Mouse (Mus musculus) thymus, adult 18-20 months (tissue): ENCODE results near the gene Golm1.

Source experiments
- DNase-seq, 2 experiments: peaks; one replicate each; pipeline ENCODE4 v3.0.0; 2022; ENCODE audit warnings: mixed read lengths in 2 of 2

Gene Golm1

GRCm38 (mm10) chr13:59584947-59585647 is 90.5 kb downstream of the Golm1 start, which contains the start of the genes Agtpbp1 and Naa35:
Agtpbp1 (minus strand) TSS chr13:59585227.
Naa35 (plus strand) TSS chr13:59585259.
- DNase-seq = peak; percentile 98 to 99
